Mouse (Mus musculus): Measurements from ENCODE around the gene Aldh4a1. TPM values are rescaled to one million over a fixed set of nuclear protein-coding genes. Genes with fewer than 3 reads are reported as not detected.

The Aldh4a1 gene
- total RNA-seq (2021): 10 to 100 TPM; 20.9 to 21.4 TPM
- long read RNA-seq, partial matches to known transcripts: 9 of 13 reads
- long read RNA-seq, other reads (novel, unspliced or antisense): 1 of 13 reads

DNA sequence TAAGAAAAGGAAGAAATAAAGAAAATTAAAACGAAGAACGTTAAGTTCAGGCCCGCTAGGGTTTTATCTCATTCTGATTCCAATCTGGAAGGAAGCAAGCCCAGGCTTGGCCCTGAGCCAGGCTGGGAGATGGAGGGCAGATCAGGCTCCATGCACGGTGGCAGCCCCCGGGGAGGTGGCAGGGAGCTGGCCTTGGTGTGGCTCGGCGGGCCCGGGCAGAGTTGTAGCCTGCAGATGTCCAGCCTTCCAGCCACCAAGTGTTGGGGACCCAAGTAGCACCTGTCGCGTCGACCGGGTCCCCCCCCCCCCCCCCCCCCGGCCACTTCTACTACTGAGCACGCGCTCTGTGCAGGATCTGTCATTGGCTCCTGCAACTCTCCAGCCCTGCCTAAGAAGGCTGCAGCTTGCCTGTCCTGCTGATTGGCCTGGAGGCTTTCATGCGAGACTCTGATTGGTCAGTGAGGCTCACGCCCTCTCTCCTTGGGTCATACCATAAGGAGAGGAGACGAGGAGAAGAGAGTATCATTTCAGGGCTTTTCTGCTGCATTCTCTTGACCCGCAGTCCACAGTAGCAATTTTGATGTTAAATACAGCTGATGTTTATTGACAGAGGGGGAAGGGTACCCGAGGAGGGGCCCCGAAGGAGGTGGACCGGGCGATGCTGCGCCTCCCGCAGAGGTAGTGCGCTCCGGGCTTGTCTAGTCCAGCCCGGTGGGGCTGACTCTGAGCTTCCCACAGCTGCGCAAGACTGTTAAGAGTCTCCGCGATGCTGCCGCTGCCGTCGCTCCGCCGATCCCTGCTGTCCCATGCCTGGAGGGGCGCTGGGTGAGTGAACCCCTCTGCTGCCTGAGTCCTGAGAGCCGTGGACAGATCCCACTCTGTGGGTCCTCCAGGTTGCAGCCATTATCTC, at the start of gene Aldh4a1:
Gene Aldh4a1 (plus strand): TSS at position 494 of the 910 bp plus-strand sequence.
- DNase-seq (ENCODE audit: low spot score in 2 of 2): peak; percentile 84 to 90

DNA sequence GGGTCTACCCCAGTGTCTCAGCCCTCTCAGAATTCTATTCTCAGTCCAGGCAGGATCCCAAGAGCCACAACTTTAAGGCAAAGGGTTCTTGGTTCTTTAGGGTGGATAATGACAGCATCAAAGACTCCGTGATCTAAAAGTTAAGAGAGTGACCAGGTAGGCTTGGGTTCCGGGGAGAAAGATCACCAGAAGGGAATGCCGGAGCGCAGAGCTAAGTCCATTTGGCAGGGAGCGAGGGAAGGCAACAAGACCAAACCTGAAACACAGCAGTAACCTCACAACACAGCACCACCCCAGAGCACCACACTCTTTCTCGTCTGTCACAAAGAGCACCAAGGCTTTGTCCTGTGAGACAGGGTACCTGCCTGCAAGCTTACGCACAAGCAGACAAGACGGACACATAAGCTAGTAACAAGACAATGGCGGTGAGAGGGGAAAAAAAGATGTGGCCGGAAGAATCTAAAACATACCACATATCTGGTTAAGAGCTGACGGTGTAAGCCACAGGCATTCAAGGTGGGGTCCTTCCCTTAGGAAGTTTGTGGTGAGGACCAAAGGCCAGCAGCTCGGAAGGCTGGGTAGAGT, 49.6 kb upstream of the Aldh4a1 start:
- no peak for DNase-seq (ENCODE audit: low spot score in 2 of 2)

GRCm38 (mm10) chr4:139574156-139574798, 48.4 kb upstream of the Aldh4a1 start:
- DNase-seq (ENCODE audit: low spot score in 2 of 2): peak; percentile 94 to 98

DNA sequence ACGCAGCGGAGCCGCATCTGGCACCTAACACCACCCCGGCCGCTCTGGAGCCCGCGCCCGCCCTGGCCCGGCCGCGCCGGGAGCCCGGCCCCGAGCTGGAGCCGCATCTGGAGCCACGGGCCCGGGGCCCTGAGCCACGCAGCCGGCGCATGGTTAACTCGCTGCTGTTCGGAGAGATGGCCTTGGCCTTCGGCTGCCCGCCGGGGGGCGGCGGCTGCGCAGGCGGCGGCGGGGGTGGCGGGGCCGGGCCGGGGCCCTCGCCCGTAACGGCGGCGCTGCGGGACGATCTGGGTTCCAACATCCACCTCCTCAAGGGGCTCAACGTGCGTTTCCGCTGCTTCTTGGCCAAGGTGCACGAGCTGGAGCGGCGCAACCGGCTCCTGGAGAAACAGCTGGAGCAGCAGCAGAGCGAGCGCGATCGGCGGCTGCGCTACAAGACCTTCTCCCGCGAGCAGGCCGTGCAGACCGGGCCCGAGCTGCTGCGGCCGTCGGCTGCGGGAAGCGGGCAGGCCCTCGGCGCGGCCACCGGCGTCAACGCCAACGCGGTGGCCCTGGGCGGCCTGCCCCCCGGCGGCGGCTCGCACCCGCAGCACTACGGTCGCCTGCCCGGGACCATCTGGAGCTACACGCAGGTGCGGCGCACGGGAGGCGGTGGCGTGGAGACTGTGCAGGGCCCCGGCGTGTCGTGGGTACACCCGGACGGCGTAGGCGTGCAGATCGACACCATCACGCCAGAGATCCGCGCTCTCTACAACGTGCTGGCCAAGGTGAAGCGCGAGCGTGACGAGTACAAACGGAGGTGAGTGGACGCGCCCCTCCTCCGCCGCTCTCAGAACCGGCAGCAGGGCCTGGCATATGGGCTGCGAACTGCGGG, 47.6 kb upstream of the Aldh4a1 start:
- DNase-seq (ENCODE audit: low spot score in 2 of 2): peak; percentile 58 to 60

DNA sequence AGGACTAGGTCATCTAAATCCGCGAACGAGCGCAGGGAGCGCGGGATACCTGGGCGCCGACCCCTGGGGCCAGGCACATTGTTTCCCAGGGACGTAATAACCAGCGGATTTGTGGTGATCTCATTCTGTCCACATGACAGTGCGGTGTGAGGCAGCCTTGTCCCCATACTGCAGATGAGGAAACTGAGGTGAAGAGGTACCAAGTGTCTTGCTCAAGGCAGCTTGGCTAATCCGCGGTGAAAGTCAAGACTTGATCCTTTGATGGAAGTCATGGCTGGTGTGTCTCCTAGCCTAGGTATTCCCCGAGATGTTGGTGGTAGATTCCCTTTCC, 47.0 kb upstream of the Aldh4a1 start:
- DNase-seq (ENCODE audit: low spot score in 2 of 2): peak in 1 of 2 experiments; percentile 43

DNA sequence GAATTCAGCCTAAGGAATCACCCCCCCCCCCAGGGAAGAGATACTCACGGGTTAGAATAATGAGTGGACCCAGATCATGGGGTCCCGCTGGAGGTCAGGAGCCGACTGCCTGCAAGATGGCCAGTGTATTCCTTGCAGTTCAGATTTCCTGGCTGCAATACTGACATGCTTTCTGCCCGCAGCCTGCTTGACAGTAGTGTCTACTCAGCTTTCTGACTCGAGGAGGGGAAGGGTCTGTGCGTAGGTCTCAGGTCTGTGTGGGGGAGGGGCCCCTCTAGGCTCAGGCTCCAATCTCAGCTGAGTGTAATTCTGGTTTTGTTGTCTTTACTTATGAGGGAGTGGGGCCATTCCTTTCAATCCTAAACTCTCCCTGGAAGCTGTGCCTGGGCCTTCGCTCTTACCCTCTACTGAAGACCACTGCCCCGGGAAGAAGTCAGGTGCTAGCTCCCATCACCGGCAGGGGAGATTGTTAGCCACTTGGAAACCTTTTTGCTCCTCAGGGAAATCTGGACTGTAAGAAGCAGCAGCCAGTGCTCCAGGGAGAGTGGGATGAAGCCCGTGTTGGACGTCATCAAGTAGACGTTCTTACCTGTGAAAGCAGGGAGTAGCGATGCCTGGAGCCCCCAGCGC, 46.3 kb upstream of the Aldh4a1 start:
- DNase-seq (ENCODE audit: low spot score in 2 of 2): no peak

GRCm38 (mm10) chr4:139577006-139577405, 45.7 kb upstream of the Aldh4a1 start:
- DNase-seq (ENCODE audit: low spot score in 2 of 2): no peak

DNA sequence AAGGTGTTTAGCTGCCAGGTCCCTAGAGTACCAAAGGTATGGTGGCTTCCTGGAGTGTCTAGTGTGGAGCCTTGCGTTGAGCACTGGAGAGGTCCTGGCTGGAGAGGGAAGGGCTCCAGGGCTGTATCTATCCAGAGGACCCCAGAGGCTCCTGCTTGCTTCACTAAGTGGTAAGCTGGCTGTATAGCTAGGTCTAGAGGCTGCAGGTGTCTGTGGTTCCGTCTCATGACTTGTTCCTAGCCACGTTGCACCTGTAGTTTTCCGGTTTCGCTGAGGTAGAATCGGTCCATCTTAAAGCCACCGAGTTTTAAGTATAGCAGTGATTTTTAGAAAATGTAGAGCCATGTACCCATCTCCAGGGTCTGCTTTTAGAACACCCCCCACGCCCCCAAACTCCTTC, 44.3 kb upstream of the Aldh4a1 start:
- no peak for DNase-seq (ENCODE audit: low spot score in 2 of 2)

DNA sequence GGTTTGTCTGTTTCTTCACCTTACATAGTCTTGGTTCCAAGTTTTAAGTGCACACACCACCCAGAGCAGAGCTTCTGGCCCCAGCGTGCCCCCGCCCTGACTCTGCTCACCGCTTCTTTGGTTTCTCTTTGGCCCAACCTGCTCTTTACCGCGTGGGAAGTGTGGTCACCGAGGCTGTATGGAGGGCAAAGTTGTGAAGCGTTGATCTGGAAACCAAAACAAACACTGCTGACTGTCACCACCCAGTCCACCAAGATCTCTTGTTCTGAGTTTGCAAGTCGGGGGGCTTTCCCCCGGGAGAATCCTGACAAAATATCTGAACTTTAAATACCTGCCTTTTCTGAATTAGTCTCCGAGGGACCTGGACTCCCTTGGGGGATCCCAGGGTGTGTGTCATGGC, 43.7 kb upstream of the Aldh4a1 start:
- no peak for DNase-seq (ENCODE audit: low spot score in 2 of 2)

DNA sequence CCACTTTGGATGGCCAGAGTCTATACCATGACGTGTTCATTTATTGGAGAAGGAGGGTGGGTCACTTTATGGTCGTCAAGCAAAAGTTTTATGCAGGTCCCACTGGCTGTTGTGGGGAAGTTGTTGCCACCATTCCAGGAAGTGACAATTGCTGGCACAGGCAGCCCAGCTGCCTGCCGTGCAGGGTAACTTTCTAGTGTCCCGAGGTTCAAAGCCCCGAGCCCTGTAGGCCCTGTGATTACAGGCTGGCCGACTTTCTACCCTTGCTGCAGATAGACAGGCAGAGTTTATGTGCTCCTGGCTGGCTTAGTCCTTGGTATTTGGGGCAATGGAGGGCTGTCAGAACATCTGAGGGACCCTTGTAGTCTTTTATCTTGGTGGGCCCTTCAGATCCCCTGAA, 43.2 kb upstream of the Aldh4a1 start:
- no peak for DNase-seq (ENCODE audit: low spot score in 2 of 2)

DNA sequence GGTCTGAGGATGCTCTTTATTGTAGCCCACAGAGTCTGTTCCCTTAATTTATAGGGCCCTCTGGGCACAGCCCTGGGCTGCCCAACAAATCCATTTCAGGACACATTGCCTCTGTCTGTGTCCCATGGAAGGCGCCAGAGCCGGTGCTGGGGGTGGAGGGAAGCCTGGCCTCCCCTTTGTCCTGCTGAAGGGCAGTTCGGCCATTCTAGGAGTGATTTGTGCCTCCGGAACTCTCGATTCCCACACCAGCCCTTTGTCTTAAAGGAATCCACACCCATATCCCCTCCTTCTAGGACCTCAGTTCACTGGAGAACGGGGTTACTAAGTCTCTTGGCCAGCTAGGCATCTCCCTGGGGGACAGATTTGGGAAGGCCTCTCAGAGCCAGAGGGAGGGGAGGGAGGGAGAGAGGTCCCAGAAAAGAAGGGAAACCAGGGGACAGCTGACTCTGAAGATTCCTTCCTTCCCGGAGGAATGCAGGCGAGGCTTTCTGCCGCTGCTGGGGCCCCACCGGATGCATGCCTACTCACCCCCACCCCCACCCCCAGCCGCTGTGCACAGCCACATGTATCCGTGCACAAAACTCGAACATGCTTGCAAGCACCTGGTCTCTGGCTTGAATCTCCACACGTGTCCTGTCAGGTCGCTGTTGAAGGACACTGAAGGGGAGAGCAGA, 41.9 kb upstream of the Aldh4a1 start:
- no peak for DNase-seq (ENCODE audit: low spot score in 2 of 2)

- no peak for DNase-seq (ENCODE audit: low spot score in 2 of 2)
Observed at GRCm38 (mm10) chr4:139581427-139582051, 41.1 kb upstream of the Aldh4a1 start.

DNA sequence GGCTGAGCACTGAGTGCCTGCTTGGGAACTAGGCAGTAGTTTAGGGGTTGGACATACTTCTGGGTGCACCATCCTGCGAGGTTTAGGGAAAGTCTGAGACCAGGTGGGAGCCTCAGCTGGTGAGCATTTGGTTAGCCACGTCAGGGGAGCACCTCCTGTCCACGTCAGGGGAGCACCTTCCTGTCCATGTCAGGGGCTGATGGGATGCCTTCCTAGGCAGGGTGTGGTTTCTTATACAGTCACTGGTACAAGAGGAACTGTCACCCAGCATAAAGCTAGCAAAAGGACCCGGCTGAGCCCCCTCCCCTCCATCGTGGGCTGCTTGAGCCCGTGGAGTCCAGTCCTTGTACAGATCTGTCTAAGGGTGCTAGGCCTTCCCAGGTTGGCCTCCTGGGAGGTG, 40.3 kb upstream of the Aldh4a1 start:
- no peak for DNase-seq (ENCODE audit: low spot score in 2 of 2)

GRCm38 (mm10) chr4:139582903-139583302, 39.8 kb upstream of the Aldh4a1 start:
- DNase-seq (ENCODE audit: low spot score in 2 of 2): no peak

- no peak for DNase-seq (ENCODE audit: low spot score in 2 of 2)
Observed at GRCm38 (mm10) chr4:139583629-139584245, 38.9 kb upstream of the Aldh4a1 start.

DNA sequence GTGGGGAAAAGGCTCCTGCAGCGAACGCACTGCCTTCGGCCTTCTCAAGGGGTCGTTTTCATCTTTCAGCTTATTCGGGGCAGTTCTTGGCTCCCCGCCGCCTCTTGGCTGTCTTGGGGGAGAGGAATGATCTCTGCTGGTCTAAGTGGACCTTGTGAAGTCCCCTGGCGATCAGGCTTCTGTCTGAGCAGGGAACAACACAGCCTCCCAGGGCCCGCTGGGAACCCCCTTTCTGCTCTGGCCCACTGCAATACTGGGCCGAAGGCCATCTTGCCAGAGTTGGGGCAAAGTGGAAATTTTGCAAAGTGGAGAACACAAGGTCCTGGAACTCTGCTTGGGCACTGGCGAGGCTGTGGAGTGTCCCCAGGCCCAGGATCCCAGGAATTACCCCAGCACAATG, 38.0 kb upstream of the Aldh4a1 start:
- no peak for DNase-seq (ENCODE audit: low spot score in 2 of 2)

DNA sequence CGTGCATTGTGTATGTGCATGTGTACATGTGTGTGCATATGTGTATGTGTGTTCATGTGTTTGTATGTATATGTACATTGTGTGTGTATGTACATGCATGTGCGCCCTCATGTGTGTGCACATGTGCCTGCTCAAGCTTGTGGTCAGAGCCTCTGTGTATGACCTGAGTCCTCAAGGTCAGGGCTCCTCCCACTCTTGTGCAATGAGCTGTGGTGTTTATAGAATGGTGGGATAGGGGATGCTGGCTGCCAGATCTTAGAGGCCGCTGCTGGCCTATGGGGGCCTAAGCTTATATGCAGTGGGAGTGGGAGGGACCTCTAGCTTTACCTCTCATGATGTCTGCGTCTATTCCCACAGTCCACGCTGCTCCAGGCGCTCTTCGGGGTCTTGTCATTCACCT, 37.0 kb upstream of the Aldh4a1 start:
- no peak for DNase-seq (ENCODE audit: low spot score in 2 of 2)

GRCm38 (mm10) chr4:139587370-139587769, 35.3 kb upstream of the Aldh4a1 start:
- no peak for DNase-seq (ENCODE audit: low spot score in 2 of 2)

GRCm38 (mm10) chr4:139587773-139588172, 34.9 kb upstream of the Aldh4a1 start:
- DNase-seq (ENCODE audit: low spot score in 2 of 2): no peak

Data from layer of hippocampus, postnatal 10 days (tissue).